Mouse (Mus musculus) ZHBTc4 (cell line): Measurements from ENCODE around the gene Mphosph9.
"Not testable (repeated sequence)": the region's sequence is repeated elsewhere in the genome, so short reads cannot be mapped to it uniquely, and the experiment has no call there.

Experiments
- DNase-seq: peaks from one replicate; pipeline ENCODE4 v3.0.0-alpha.2; 2011; ENCODE audit warnings: low read depth, low spot score

The Mphosph9 gene

DNA sequence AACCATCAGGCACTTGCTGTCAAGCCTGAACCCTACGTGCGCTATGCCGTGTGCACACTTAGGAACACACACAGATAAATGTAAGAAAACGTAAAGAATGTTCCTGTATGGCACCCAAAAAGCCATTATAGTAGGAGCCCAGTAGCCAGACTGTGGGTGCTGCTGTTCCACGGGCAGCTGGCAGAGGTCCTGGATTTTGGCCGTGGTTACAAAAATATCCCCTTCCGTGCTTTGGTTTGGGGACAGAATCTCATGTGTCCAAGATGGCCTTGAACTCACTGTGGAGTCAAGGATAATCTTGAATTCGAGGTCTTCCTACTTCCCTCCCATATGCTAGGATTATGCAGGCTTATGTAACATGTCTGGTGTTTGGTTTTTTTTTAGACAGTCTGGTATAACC, 15.1 kb upstream of the Mphosph9 start:
- DNase-seq: no peak

DNA sequence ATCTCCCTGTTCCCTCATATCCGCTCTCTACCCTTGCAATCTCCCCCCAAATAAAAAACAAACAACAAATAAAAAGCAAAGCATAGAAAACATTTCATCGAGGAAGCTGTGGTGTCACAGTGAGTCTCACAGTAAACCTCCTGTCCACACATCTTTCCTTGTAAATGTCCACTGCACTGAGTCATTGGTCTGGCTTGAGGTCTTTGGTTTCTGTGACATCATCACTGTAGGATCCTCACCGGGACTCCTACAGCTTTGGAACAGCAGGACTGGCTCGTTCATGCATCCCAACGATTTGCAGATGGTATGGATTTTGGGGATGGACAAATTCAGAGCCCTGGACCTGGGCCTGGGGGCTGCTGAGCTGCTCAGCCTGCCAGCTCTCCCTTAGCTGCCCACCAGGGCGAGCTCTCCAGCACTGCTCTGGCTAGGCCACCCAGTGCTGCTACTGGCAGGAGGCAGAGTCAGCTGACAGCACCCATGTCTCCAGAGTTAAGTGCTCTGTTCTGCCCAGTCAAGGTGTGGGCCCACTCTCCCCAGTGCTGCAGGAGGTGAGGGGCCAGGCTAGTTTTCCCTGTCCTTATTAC, 14.1 kb upstream of the Mphosph9 start:
- DNase-seq: peak; percentile 21

DNA sequence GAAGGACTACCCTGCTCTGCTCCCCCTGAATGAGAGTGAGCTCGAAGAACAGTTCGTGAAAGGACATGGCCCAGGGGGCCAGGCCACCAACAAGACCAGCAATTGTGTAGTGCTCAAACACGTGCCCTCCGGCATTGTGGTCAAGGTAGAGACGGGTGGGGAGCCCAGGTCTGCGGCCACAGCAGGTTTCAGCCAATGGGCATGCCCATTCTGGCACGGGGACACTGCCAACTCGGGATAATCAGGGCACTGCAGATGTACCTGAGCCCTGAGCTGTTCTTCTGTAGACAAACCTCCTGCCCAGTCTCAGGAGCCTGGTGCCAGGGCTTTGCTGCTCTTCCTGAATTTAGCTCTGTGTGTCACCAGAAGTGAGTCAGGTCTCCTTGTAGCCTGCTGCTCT, 11.0 kb upstream of the Mphosph9 start:
- DNase-seq: no peak

DNA sequence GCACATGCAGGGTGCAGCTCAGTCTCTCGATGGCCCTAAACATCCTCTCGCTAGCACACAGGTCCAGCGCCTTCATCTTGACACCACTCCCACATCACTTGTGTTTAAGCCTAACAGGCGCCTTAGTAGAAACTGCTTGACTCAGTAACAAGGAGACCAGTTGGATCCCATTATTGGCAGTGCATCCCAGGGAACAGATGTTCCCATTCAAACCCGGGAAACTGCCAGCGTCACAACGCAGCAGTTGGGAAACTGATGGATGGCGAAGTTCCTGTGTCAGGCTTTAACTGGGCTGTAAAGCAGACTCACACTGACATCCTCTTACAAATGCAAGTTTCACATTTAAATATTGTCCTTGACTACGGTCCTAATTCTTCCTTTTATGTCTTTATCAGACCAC, 10.1 kb upstream of the Mphosph9 start:
- DNase-seq: peak; percentile 8

DNA sequence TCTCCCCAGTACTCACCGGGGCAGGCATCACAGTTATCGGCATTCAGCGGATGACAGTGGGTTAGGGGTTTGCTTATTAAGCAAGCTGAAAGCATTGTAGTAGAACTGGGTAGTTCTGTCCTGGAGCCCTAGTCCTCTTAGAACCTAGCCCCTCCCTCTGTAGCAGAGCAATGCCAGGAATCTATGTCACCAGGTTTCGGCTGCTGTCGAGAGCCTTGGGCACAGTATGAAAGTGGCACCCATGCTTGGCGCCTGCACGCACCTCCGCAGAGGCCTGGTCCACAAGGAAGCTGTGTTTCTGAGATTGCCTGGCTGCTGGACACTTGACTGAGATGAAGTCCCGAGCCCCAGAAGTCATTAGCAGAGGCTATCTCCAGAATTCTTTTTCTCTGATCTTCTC, 9.3 kb upstream of the Mphosph9 start:
- no peak for DNase-seq

DNA sequence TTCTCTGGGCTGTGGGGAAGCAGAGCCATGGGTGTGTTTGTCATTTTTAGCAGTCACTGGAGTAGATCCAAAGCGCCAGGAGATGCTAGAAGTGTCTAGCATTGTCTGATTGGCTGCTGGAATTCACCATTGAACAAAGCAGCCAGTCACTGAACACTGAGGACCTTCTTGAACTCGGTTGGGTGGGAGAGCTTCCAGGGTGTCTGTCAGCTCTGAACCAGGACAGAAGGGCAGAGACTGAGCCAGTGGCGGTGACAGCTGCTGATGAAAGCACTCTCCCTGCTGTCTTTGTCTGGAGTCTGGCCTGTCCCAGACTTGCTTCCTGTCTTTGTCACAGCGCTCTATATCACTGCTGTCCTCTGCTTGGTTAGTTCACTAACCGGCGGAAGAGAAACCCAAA, 6.6 kb upstream of the Mphosph9 start:
- DNase-seq: peak; percentile 18

DNA sequence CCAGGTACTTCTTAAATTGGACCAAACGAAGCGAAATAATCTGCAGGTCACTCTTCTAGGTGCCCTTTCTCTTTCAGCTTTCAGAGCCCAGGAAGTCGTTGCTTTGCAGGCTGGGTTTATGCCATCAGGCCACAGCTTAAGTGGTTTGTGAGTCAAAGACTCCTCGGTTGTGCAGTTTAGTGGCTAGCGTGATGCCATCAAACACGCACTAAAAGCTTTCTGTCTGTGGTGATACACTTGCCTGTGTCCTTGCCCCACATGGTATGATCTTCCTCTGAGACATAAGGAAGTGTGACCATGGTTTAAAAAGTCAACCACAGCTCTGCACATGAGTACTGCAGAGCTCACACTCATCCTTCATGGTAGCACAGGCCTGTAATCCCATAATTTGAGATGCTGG, 2.3 kb upstream of the Mphosph9 start:
- no peak for DNase-seq

DNA sequence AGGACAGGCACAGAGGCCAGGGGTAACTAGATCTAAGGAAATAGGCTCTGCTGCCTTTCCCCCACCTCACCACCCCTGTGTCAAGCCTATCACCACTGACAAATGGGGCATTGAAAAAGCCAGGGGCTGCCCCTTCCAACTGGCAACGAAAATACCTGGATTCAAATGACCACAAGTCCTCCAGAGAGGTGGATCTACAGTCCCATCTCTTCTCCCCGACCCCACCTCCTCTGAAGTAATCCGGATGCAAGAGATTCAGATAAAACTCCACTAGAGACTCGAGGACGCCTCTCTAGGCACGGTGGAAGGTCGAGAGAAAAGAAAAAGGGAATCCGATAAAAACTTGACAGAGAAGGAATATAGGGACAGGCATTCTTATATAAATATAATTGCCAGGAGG, 943 bp downstream of the Mphosph9 start:
- peak; percentile 12 for DNase-seq

DNA sequence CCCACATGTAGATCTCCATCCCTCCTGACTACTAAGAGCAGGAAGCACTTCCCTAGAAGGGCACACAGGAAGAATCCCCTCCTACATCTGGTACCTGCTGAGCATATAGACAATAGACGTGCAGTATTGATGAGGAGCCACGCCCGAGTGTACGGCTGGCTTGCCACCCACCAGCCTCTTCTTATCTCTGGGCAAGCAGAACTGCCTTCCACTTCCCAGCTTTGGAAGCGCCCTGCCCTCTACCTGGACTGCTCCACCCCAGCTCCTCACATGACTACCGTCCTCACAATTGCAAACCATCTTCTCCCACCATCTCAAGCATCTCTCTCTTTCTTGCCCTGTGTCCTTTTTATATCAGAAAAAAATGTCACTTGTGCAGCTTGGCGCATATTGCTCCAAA, 10.1 kb downstream of the Mphosph9 start:
- no peak for DNase-seq

DNA sequence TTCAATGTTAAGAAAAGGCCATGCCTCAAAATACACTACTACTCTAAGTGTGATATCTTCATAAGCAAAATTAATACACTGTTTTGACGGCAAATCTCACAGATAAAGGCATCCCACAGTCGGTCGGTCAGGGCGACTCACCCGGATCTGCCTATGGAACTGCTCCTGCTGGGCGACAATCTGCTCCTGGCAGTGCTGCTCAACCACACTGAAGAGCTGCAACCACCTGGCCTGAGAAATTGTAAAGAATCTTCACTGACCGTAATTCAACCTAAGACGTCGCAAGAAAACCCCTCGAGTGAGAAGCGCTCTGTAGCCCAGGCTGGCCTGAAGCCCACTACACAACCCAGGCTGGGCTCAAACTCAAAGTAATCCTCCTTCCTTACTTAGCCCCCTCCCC, 11.8 kb downstream of the Mphosph9 start:
- DNase-seq: no peak

DNA sequence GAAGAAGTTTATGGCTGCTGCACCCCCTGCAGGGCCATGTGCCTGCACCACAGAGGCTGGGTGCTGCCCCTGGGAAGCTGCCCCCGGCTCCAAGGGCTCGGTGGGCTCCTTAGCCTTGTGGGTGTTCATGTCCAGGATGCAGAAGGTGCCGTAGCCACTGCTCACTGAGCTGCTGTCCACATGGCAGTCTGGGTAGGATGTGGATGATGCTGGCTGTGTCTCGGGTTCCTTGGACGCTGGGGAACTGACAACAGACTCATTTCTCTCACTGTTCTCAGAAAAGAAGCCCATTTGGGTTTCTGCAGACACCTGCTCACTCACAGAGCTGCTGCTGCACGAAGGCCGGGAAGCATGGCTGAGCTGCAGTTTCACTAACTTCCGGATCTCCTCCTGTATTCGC, 12.3 kb downstream of the Mphosph9 start:
- no peak for DNase-seq

DNA sequence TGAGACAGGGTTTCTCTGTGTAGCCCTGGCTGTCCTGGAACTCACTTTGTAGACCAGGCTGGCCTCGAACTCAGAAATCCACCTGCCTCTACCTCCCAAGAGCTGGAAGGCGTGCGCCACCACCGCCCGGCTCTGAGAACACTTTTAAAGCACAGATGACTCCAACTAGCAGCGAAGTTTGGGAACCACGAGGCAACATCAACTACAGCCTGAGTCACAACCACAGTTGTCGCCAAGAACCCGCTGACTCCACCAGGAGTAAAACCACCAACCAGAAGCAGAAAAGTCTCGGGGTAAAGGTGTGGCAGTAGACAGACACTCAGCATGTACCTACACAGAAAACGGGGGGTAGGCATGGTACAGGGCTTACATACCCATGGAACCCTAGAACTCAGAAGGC, 17.7 kb downstream of the Mphosph9 start:
- no peak for DNase-seq

DNA sequence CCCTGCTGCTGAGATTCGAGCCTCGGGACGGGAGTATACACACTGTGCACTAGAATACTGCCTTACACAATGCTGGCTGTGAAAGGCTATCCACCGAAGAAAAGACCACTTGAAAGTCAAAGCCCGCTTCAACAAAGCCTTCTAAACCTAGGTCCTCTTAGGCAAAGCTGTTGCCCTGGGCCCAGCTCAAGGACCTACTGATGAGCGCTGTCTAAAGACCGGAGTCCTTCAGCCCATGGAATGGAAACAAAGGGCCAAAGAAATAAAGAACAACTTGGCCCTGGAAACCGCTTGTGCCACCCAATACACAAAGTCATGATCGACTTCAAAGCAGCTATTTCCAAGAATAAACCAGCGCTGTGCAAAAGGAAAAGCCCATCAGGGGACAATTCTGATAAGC, 18.6 kb downstream of the Mphosph9 start:
- DNase-seq: no peak

DNA sequence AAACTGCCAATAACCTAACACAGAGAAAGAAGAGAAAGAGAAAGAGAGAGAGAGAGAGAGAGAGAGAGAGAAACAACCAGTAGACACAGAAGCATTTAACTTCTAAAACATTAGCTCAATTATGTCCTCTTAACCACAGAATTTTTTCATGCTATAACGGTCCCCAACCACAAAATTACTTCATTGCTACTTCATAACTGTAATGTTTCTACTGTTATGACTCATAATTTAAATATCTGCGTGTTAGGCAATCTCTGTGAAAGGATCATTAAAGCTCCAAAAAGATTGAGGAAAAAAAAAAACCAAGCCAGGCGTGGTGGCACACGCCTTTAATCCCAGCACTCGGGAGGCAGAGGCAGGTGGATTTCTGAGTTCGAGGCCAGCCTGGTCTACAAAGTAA, 24.9 kb downstream of the Mphosph9 start:
- not testable (repeated sequence) for DNase-seq

DNA sequence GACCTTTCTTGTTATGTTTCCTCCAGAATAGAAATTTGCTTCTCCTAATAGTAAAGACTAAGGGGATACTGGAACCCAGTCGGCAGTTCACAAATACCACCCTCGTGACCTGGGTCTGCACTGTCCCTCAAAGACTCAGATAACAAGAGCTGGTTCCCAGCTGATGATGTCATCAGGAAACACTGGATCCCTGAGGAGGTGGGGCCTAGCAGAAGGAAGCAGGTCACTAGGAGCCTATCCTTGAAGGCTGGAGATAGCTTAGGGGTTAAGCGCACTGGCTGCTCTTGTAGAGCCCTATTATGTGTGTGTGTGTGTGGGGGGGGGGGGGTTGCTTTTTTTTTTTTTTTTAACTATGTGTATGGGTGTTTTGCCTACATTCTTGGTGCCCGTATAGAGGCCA, 27.6 kb downstream of the Mphosph9 start:
- peak; percentile 40 for DNase-seq

DNA sequence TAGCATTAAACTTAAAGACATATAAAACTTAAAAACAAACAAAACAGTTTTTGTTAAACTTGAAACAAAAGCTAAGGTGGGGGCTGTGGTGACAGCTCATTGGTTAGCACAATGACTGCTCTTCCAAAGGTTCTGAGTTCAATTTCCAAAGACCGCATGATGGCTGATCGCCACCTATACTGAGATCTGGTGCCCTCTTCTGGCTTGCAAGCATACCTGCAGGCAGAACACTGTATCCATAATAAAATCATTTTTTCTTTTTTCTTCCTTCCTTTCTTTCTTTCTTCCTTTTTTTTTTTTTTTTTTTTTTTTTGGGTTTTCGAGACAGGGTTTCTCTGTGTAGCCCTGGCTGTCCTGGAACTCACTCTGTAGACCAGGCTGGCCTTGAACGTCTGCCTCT, 28.5 kb downstream of the Mphosph9 start:
- peak; percentile 51 for DNase-seq

DNA sequence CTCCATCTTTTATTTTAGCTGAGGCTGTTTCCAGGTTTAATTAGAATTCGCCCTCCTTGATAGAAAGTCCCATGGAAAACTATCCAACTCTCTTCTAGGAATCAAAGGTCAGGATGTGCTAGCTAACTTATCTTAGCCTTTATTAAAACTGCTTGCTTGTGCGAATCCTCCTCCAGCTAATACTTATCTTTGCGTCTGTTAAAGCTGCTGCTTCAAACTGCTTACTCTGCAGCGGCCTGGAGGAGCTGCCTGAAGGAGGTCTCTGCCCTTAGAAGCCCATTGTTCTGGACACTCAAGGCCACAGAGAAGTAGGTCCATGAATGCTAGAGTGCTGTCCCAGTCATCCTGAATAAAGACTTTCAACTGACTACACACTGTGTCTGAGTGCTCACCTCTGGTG, 31.3 kb downstream of the Mphosph9 start:
- DNase-seq: no peak

DNA sequence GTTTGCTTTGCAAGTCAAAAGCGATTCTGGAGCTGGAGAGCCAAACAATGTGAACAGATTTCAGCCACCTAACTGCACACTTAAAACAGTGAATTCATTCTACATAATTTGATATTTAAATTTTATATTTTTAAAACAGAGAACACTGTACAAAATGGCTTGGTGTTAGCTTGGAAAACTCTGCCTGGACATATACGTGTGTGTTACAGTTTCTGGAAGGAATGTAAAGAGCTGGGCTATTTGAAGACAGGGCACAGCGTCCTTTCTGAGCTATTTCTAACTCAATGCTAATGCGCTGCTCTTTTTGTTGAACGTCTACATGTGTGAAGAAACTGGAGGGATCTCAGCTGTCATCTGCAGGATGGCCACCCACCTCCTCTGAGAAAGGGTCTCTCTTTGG, 33.8 kb downstream of the Mphosph9 start:
- DNase-seq: no peak

DNA sequence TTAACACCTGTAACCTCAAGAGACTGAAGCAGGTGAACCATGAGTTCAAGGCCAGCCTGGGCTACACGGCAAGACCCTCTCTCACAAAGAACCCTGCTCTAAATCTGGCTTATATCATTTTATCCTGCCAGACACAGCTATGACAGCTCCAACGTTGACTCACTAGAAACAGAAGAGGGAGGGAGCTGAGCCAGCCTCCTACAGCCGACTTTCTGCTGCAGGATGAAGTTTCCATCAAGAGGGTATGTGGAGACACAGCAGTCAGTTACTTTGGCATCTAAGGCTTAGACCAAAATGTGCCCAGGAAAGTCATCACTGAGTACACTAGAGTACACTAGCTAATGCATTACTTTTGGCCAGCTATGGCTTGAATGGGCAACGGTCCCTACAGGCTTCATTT, 37.6 kb downstream of the Mphosph9 start:
- no peak for DNase-seq

DNA sequence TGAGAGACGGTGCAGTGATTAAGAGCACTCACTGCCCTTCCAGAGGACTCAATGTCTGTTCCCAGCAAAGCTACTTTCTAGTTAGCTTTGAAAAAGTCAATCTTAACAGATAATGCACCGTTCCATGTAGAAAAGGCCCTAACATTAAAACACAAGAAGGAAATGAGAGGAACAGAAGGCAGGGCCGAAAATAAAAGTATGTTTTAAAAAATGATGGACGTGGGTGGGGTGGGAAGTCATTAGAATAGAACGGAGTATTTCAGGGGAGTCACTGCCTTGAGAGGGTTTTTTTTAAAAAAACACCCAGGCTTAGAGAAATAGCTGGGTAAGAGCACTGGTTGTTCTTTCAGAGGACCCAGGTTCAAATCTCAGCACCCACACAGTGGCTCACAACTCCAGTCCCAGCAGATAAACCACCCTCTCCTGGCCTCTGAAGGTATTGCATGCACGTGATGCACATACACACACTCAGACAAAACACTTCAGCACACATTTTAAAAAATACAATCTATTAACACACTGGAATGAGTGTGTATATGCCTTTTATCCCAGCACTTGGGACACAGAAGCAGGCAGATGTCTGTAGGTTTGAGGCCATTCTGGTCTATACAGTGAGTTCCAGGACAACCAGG, 40.0 kb downstream of the Mphosph9 start:
- DNase-seq: peak; percentile 55

DNA sequence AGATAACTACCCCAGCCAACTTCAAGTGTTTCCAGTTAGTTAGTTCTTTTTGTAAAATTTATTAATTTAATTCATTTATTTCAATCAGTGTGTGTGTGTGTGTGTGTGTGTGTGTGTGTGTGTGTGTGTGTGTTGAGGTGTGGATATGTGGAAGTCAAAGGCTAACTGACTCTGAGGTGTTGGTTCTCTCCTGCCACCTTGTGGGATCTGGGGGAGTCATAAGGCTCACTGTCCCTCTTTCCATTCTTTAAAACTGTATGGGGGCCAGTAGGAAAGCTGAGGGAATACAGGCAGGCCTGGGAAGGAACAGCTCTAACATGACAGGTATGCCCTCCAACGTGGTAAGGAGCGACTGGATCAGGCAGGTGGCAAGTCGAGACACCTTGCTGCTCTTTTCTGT, 43.4 kb downstream of the Mphosph9 start:
- DNase-seq: peak; percentile 13

DNA sequence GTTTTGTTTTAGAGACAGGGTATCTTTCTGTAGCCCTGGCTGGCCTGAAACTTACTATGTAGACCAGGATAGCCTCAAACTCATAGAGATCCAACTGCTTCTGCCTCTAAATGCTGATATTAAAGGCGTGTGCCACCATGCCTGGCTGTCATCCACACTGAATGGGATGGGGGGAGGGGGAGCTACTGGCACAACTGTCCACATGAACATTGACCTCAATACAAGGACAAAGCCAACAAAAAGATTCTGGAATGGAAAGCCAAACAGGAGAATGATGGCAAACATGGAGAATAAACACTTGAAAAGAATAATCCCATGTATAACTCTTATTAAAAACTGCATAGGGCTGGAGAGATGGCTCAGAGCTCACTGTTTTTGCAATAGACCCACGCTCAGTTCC, 44.9 kb downstream of the Mphosph9 start:
- no peak for DNase-seq

DNA sequence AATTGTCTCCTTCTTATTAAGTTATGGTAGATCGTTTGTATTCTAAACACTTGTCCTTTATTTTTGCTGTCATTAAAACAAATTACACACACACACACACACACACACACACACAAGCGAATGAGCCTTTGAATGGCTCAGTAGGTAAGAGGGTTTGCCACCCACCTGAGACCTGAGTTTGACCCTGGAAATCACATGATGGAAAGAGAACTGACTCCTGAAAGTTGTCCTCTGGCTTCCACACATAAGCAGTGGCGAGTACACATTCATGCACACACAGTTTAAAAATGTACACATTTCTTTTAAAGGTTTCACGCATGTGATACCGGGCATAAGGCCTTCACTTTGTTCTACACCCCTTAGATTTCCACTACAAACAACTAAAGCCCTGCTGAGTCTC, 57.5 kb downstream of the Mphosph9 start:
- DNase-seq: no peak

DNA sequence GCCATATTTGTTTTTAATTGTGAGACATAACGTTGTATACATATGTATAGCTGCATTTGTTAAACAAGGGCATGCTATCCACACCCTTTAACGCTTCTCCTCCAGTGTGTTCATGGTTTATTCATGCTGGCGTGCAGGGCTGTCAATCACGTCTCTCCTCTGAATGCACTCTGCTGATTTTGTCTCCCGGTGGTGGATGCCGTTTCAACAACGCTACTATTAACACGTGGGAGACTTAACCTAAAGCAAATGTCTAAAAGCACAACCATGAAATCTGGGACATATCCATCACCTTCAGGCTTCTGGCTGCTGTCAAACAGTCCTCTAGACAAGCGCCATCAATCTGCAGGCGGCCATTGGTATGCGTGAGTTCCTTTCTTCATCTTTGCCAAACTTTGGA, 58.1 kb downstream of the Mphosph9 start:
- no peak for DNase-seq
